Mouse (Mus musculus) MN1 (cell line): ENCODE results near the gene Tiparp.

ENCODE experiments used
- DNase-seq: peaks from one replicate; pipeline ENCODE4 v3.0.0-alpha.2; 2016; ENCODE audit warnings: low spot score

Gene Tiparp

GRCm38 (mm10) chr3:65585291-65585690, 57.1 kb downstream of the Tiparp start:
- DNase-seq = no peak

GRCm38 (mm10) chr3:65585823-65586482, 57.7 kb downstream of the Tiparp start:
- DNase-seq = peak; percentile 39

GRCm38 (mm10) chr3:65586483-65586905, 58.3 kb downstream of the Tiparp start:
- DNase-seq = peak; percentile 81

- DNase-seq = no peak
Measured at GRCm38 (mm10) chr3:65586966-65587365, 58.8 kb downstream of the Tiparp start.

GRCm38 (mm10) chr3:65588424-65588823, 60.2 kb downstream of the Tiparp start:
- DNase-seq = no peak

- DNase-seq = no peak
Measured at GRCm38 (mm10) chr3:65592850-65593249, 64.6 kb downstream of the Tiparp start.

GRCm38 (mm10) chr3:65594493-65594892, 66.3 kb downstream of the Tiparp start:
- no peak for DNase-seq

GRCm38 (mm10) chr3:65595196-65595595, 67.0 kb downstream of the Tiparp start:
- DNase-seq = no peak

GRCm38 (mm10) chr3:65598071-65598830, 70.0 kb downstream of the Tiparp start:
- DNase-seq = no peak

GRCm38 (mm10) chr3:65599151-65599550, 70.9 kb downstream of the Tiparp start:
- no peak for DNase-seq

GRCm38 (mm10) chr3:65601291-65602050, 73.3 kb downstream of the Tiparp start:
- DNase-seq = no peak

GRCm38 (mm10) chr3:65603392-65604055, 75.3 kb downstream of the Tiparp start:
- DNase-seq = no peak
